In genomic region chr2:77448951-77449480, GRCm38 (mm10) we compare ENCODE assay signal across 10 mouse cellular contexts.
A peak's percentile ranks its signal among the peaks of the same experiment; 100 is the strongest.
DNase-seq lines count a peak whose midpoint lies in the region; ATAC-seq and TF ChIP-seq lines count a peak whose summit lies in the region.
"Had no signal": no experiment of that assay in that cellular context is flagged by ENCODE, and none has a peak within 500 bp of the region (broad histone marks: within the 10 kb centered on the region; RNA-seq: fewer than 3 reads in every experiment).

No protein-coding gene starts in this region.

- no peak overlapping the region for H3K27ac ChIP-seq in lung, postnatal 0 days (ENCODE audit: low read length)
- peak overlapping the region; percentile 24; the same call in 1 of the 2 replicates for H3K27ac ChIP-seq in hindbrain, embryonic 11.5 days (ENCODE audit: low read depth, low read length)
- peak overlapping the region; percentile 56; the same call in 1 of the 2 replicates for H3K27ac ChIP-seq in neural tube, embryonic 14.5 days (ENCODE audit: low read depth, low read length)

- no peaks in the 10 kb centered on the region for H3K9me3 ChIP-seq in lung, postnatal 0 days (ENCODE audit: low read length)
- no peaks in the 10 kb centered on the region for H3K9me3 ChIP-seq in hindbrain, embryonic 11.5 days (ENCODE audit: control insufficient read depth, low read length)
- no peaks in the 10 kb centered on the region for H3K9me3 ChIP-seq in neural tube, embryonic 14.5 days (ENCODE audit: control insufficient read depth, low read length)

- no peak overlapping the region for H3K9ac ChIP-seq in lung, postnatal 0 days (replicated peaks; ENCODE audit: low read depth)
- no peak overlapping the region for H3K9ac ChIP-seq in hindbrain, embryonic 11.5 days (ENCODE audit: low read depth, low read length)
- no peak overlapping the region for H3K9ac ChIP-seq in neural tube, embryonic 14.5 days (replicated peaks; ENCODE audit: low read depth, low read length)

- no peak for TF ChIP-seq CTCF in lung, postnatal 0 days (IDR thresholded peaks at IDR 0.05)

- peak; percentile 80 for ATAC-seq in lung, postnatal 0 days
- ATAC-seq in hindbrain, embryonic 11.5 days (ENCODE audit: low FRiP score), result no peak
- ATAC-seq in neural tube, embryonic 14.5 days (ENCODE audit: low read depth), result 0 out of 2 replicates have a peak, but pooled peaks have one; percentile 15
- ATAC-seq: inflammation-experienced regulatory T-cells, adult 6 months had no signal

- H3K4me1 ChIP-seq in lung, postnatal 0 days (ENCODE audit: insufficient read depth, low read depth, low read length), result peaks cover 6% of the 10 kb centered on the region; the same call in 1 of the 2 replicates
- no peaks in the 10 kb centered on the region for H3K4me1 ChIP-seq in hindbrain, embryonic 11.5 days (replicated peaks; ENCODE audit: control insufficient read depth, insufficient read depth, low read length)
- peaks cover 14% of the 10 kb centered on the region; the same call in 1 of the 2 replicates for H3K4me1 ChIP-seq in neural tube, embryonic 14.5 days (ENCODE audit: control insufficient read depth, insufficient read depth, low read length)

- H3K4me3 ChIP-seq in lung, postnatal 0 days (ENCODE audit: low read depth, low read length), result no peak overlapping the region
- H3K4me3 ChIP-seq in hindbrain, embryonic 11.5 days (ENCODE audit: low read depth, low read length), result no peak overlapping the region
- H3K4me3 ChIP-seq in neural tube, embryonic 14.5 days (ENCODE audit: low read depth, low read length), result no peak overlapping the region

- DNase-seq in lung, postnatal 0 days (ENCODE audit: low spot score), result peak; percentile 68
- no peak for DNase-seq in lung, postnatal 36 days
- DNase-seq in hindbrain, embryonic 11.5 days (ENCODE audit: low spot score), result no peak
- peak; percentile 30 for DNase-seq in mesoderm, embryonic 11.5 days (ENCODE audit: low read depth, low spot score)
- no peak for DNase-seq in thymus, postnatal 0 days (ENCODE audit: low spot score)
- DNase-seq in gastrocnemius, adult 8-10 months (ENCODE audit: low spot score in 2 of 2), result no peak
- DNase-seq: cerebellum, postnatal 36 days; right cerebral cortex, postnatal 25 days had no signal

- 18% methylated on average over 8 of the region's 8 CpGs for WGBS in lung, postnatal 0 days
- 45% methylated on average over 8 of the region's 8 CpGs for WGBS in hindbrain, embryonic 11.5 days
- WGBS in neural tube, embryonic 14.5 days, result 12% methylated on average over 8 of the region's 8 CpGs

- TF ChIP-seq EP300 in lung, postnatal 0 days (IDR thresholded peaks at IDR 0.05), result peak; percentile 65

- no peaks in the 10 kb centered on the region for H3K27me3 ChIP-seq in lung, postnatal 0 days (replicated peaks; ENCODE audit: insufficient read depth, low read length)
- no peaks in the 10 kb centered on the region for H3K27me3 ChIP-seq in hindbrain, embryonic 11.5 days (ENCODE audit: control insufficient read depth, insufficient read depth, low read length)
- no peaks in the 10 kb centered on the region for H3K27me3 ChIP-seq in neural tube, embryonic 14.5 days (ENCODE audit: control insufficient read depth, insufficient read depth, low read length)

- no peaks in the 10 kb centered on the region for H3K36me3 ChIP-seq in lung, postnatal 0 days (ENCODE audit: insufficient read depth, low read length)
- no peaks in the 10 kb centered on the region for H3K36me3 ChIP-seq in hindbrain, embryonic 11.5 days (ENCODE audit: control insufficient read depth, insufficient read depth, low read length)
- H3K36me3 ChIP-seq in neural tube, embryonic 14.5 days (ENCODE audit: control insufficient read depth, insufficient read depth, low read length), result no peaks in the 10 kb centered on the region

- H3K4me2 ChIP-seq in lung, postnatal 0 days (replicated peaks; ENCODE audit: low read depth, low read length), result no peak overlapping the region
- no peak overlapping the region for H3K4me2 ChIP-seq in hindbrain, embryonic 11.5 days (replicated peaks; ENCODE audit: low read depth, low read length)
- no peak overlapping the region for H3K4me2 ChIP-seq in neural tube, embryonic 14.5 days (ENCODE audit: low read depth, low read length)

Comparison
In these comparisons a context has a peak if more than half of its experiments do, and no peak if none do; other contexts are left out.
1. DNase-seq: peak in lung, postnatal 0 days (single experiment) and mesoderm, embryonic 11.5 days (single experiment); none in lung, postnatal 36 days (single experiment), hindbrain, embryonic 11.5 days (single experiment), thymus, postnatal 0 days (single experiment) and gastrocnemius, adult 8-10 months (0 of 2).